Mouse (Mus musculus): ENCODE results near the gene Gsdma3. TPM values are rescaled to one million over a fixed set of nuclear protein-coding genes. Genes with fewer than 3 reads are reported as not detected.

Gsdma3 gene
- total and polyA plus RNA-seq, 3 experiments = not detected

- TF ChIP-seq ZKSCAN1 (IDR thresholded peaks at IDR 0.05; ENCODE audit: low read depth, low read length) = no peak
Observed at GRCm38 (mm10) chr11:98660517-98660916, 34.4 kb downstream of the Gsdma3 start (continued).

- TF ChIP-seq JUND (IDR thresholded peaks at IDR 0.05; ENCODE audit: low read depth, low read length) = no peak
- no peak for TF ChIP-seq MAFK (IDR thresholded peaks at IDR 0.05; ENCODE audit: borderline replicate concordance, low read depth, low read length)
- TF ChIP-seq MYC (IDR thresholded peaks at IDR 0.05; ENCODE audit: low read depth, low read length) = no peak
- TF ChIP-seq RAD21 (IDR thresholded peaks at IDR 0.05; ENCODE audit: low read depth, low read length) = no peak
- no peak for TF ChIP-seq USF2 (IDR thresholded peaks at IDR 0.05; ENCODE audit: borderline replicate concordance in 1 of 2, insufficient read depth in 1 of 2, low read depth in 1 of 2, low read length in 2 of 2)
- no peak for TF ChIP-seq BHLHE40 (IDR thresholded peaks at IDR 0.05; ENCODE audit: borderline replicate concordance, low read depth, low read length)
- no peak for TF ChIP-seq GATA1 (IDR thresholded peaks at IDR 0.05; ENCODE audit: low read depth, low read length)
- no peak for TF ChIP-seq ZKSCAN1 (IDR thresholded peaks at IDR 0.05; ENCODE audit: low read depth, low read length)
- no peak for TF ChIP-seq ZMIZ1 (IDR thresholded peaks at IDR 0.05; ENCODE audit: low read depth, low read length)
- no peak for TF ChIP-seq CHD1 (IDR thresholded peaks at IDR 0.05; ENCODE audit: low read depth, low read length)
- TF ChIP-seq HCFC1 (IDR thresholded peaks at IDR 0.05; ENCODE audit: low read depth, low read length) = no peak
- TF ChIP-seq NELFE (IDR thresholded peaks at IDR 0.05; ENCODE audit: low read depth, low read length) = no peak
- TF ChIP-seq TBP (IDR thresholded peaks at IDR 0.05; ENCODE audit: low read depth, low read length) = no peak
- TF ChIP-seq SIN3A (IDR thresholded peaks at IDR 0.05; ENCODE audit: low read length) = no peak
- TF ChIP-seq TCF12 (IDR thresholded peaks at IDR 0.05; ENCODE audit: low read depth, low read length) = no peak
- no peak for TF ChIP-seq CHD2 (IDR thresholded peaks at IDR 0.05; ENCODE audit: low read length)
- no peak for TF ChIP-seq UBTF (IDR thresholded peaks at IDR 0.05; ENCODE audit: borderline replicate concordance, insufficient read depth, low read depth, low read length)
- TF ChIP-seq ZNF384 (IDR thresholded peaks at IDR 0.05; ENCODE audit: low read depth, low read length) = no peak
- no peak for TF ChIP-seq POLR2AphosphoS5 (IDR thresholded peaks at IDR 0.05; ENCODE audit: borderline replicate concordance, low read depth, low read length)
- TF ChIP-seq MAZ (IDR thresholded peaks at IDR 0.05; ENCODE audit: low read depth, low read length) = no peak
- peak; percentile 64 for DNase-seq (ENCODE audit: low read depth, low spot score)
- Histone ChIP-seq H3K36me3 (ENCODE audit: control insufficient read depth in 1 of 2, insufficient read depth in 2 of 2, low read length in 2 of 2) (0 out of 4 replicates have a peak, but pooled peaks cover 0 to 2% of the 10 kb centered on the region in 2 experiments), H3K79me2 (ENCODE audit: control insufficient read depth, insufficient read depth, low read length, poor library complexity) (no peaks in the 10 kb centered on the region), H3K4me3 (ENCODE audit: control insufficient read depth in 1 of 2, insufficient read depth in 1 of 2, low read depth in 2 of 2, low read length in 2 of 2) (no peak within 1 kb of the TSS), H3K9me3 (replicated peaks; ENCODE audit: insufficient read depth, low read length) (no peaks in the 10 kb centered on the region), H3K9ac (ENCODE audit: control insufficient read depth, low read depth, low read length, poor library complexity, severe bottlenecking) (no peak within 1 kb of the TSS), H3K4me1 (ENCODE audit: control insufficient read depth in 1 of 2, insufficient read depth in 2 of 2, low read length in 2 of 2) (peaks cover 0 to 12% of the 10 kb centered on the region in 2 experiments; a peak in 2 of 4 replicates), H3K27ac (ENCODE audit: control insufficient read depth, low read depth, low read length) (no peak within 1 kb of the TSS), H3K27me3 (ENCODE audit: control insufficient read depth in 1 of 2, insufficient read depth in 2 of 2, low read length in 2 of 2) (peaks cover 1 to 3% of the 10 kb centered on the region in 2 experiments; a peak in 3 of 4 replicates)
Observed at GRCm38 (mm10) chr11:98664091-98664490, 37.9 kb downstream of the Gsdma3 start, which contains the start of gene Gsdma. TSS of gene Gsdma (plus strand) at chr11:98664351.

Data from MEL (cell line).